ENCODE assay signal across 10 mouse cellular contexts in the genomic region with DNA sequence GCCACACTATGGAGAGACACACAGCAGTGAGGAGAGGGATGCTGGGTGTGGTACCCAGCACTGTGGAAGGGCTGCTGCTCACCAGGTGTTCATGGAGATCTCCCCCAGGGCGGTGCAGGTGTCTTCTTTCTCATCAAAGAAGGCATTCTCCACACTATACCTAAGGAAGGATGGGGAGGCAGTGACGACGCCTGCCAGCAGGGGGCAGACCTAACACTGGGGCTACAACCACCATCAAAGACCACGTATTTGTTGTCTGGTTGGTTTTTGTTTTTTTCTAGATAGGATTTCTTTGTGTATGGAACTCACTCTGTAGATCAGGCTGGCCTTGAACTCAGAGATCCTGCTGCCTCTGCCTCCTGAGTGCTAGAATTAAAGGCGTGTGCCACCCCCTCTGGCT. TPM values are rescaled to one million over a fixed set of nuclear protein-coding genes. Genes with fewer than 3 reads are reported as not detected.
DNase-seq lines count a peak whose midpoint lies in the region; TF ChIP-seq lines count a peak whose summit lies in the region.
"Had no signal": no experiment of that assay in that cellular context is flagged by ENCODE, and none has a peak within 500 bp of the region (broad histone marks: within the 10 kb centered on the region; RNA-seq: fewer than 3 reads in every experiment).

No protein-coding gene starts in this region.

- H3K27ac ChIP-seq in heart, adult 2 months, result no peak overlapping the region
- no peak overlapping the region for H3K27ac ChIP-seq in heart, embryonic 10.5 days
- no peak overlapping the region for H3K27ac ChIP-seq in embryonic facial prominence, embryonic 10.5 days (replicated peaks)
- H3K27ac ChIP-seq in limb, embryonic 10.5 days, result no peak overlapping the region
- H3K27ac ChIP-seq in small intestine, adult 2 months (ENCODE audit: insufficient read depth, low read depth, low read length), result no peak overlapping the region
- H3K27ac ChIP-seq: embryonic facial prominence, embryonic 12.5 days; limb, embryonic 12.5 days had no signal

- H3K4me1 ChIP-seq in heart, adult 2 months (ENCODE audit: control insufficient read depth, insufficient read depth, low read length), result no peaks in the 10 kb centered on the region
- H3K4me1 ChIP-seq in heart, embryonic 10.5 days, result peaks cover 6% of the 10 kb centered on the region
- peaks cover 5% of the 10 kb centered on the region for H3K4me1 ChIP-seq in embryonic facial prominence, embryonic 10.5 days
- peaks cover 4% of the 10 kb centered on the region for H3K4me1 ChIP-seq in limb, embryonic 10.5 days
- H3K4me1 ChIP-seq in small intestine, adult 2 months (ENCODE audit: control insufficient read depth, insufficient read depth, insufficient read length, low read length), result peaks cover 15% of the 10 kb centered on the region

- no peak overlapping the region for H3K4me3 ChIP-seq in heart, adult 2 months
- no peak overlapping the region for H3K4me3 ChIP-seq in heart, embryonic 10.5 days
- no peak overlapping the region for H3K4me3 ChIP-seq in embryonic facial prominence, embryonic 10.5 days
- H3K4me3 ChIP-seq in limb, embryonic 10.5 days, result no peak overlapping the region
- H3K4me3 ChIP-seq in small intestine, adult 2 months (ENCODE audit: low read depth, low read length), result no peak overlapping the region
- H3K4me3 ChIP-seq: embryonic facial prominence, embryonic 12.5 days; limb, embryonic 12.5 days had no signal

- 45% methylated on average over 5 of the region's 5 CpGs for WGBS in heart, adult 2 months
- WGBS in heart, embryonic 10.5 days, result 54% methylated on average over 5 of the region's 5 CpGs
- WGBS in embryonic facial prominence, embryonic 10.5 days, result 52% methylated on average over 5 of the region's 5 CpGs
- WGBS in limb, embryonic 10.5 days, result 61% methylated on average over 5 of the region's 5 CpGs
- 32% methylated on average over 5 of the region's 5 CpGs for whole genome bisulfite sequencing in small intestine, adult 2 months

- H3K9me3 ChIP-seq in heart, embryonic 10.5 days, result no peaks in the 10 kb centered on the region
- no peaks in the 10 kb centered on the region for H3K9me3 ChIP-seq in embryonic facial prominence, embryonic 10.5 days
- H3K9me3 ChIP-seq in limb, embryonic 10.5 days (replicated peaks), result no peaks in the 10 kb centered on the region
- H3K9me3 ChIP-seq: embryonic facial prominence, embryonic 12.5 days; limb, embryonic 12.5 days had no signal

- TF ChIP-seq POLR2A in heart, adult 2 months (IDR thresholded peaks at IDR 0.05; ENCODE audit: insufficient read depth, low read depth, low read length), result no peak
- TF ChIP-seq POLR2A in small intestine, adult 2 months (IDR thresholded peaks at IDR 0.05; ENCODE audit: low read depth, low read length), result no peak

- DNase-seq in heart, adult 2 months, result peak; percentile 40 to 77
- DNase-seq in heart, embryonic 10.5 days (ENCODE audit: low spot score), result no peak
- peak; percentile 53 for DNase-seq in urinary bladder, postnatal 25 days (ENCODE audit: low spot score)
- DNase-seq in urinary bladder, adult 2 months (ENCODE audit: low spot score), result no peak
- DNase-seq in embryonic facial prominence, embryonic 10.5 days (ENCODE audit: low spot score), result peak; percentile 55
- peak; percentile 49 for DNase-seq in limb, embryonic 10.5 days (ENCODE audit: low spot score)
- DNase-seq in c-Kit-positive CD71-positive TER-119-positive erythroid progenitor cells, embryonic 14.5 days (ENCODE audit: low spot score), result no peak

- no peaks in the 10 kb centered on the region for H3K79me2 ChIP-seq in heart, adult 2 months (replicated peaks; ENCODE audit: control insufficient read depth, insufficient read depth, low read length)

- H3K9ac ChIP-seq in heart, adult 2 months (ENCODE audit: low read depth, low read length), result no peak overlapping the region
- H3K9ac ChIP-seq: embryonic facial prominence, embryonic 12.5 days; limb, embryonic 12.5 days had no signal

- no peaks in the 10 kb centered on the region for H3K36me3 ChIP-seq in heart, adult 2 months (ENCODE audit: control insufficient read depth, insufficient read depth, low read length)
- peaks cover 100% of the 10 kb centered on the region for H3K36me3 ChIP-seq in heart, embryonic 10.5 days
- peaks cover 100% of the 10 kb centered on the region for H3K36me3 ChIP-seq in embryonic facial prominence, embryonic 10.5 days (replicated peaks)
- peaks cover 100% of the 10 kb centered on the region for H3K36me3 ChIP-seq in limb, embryonic 10.5 days
- H3K36me3 ChIP-seq in small intestine, adult 2 months (ENCODE audit: control insufficient read depth, insufficient read depth, low read length), result peaks cover 51% of the 10 kb centered on the region

- intact Hi-C loops in heart, adult 2 months (cut with DNase I), result loop anchor here (2.0 kb wide), 1 partner anchor 115 kb away; the partner anchor contains the start of genes Dhrs1 and Nop9

- no peak; the same call in 1 of the 2 replicates for TF ChIP-seq EP300 in heart, adult 2 months (IDR thresholded peaks at IDR 0.05; ENCODE audit: insufficient read depth, low read depth, low read length)

- no peaks in the 10 kb centered on the region for H3K27me3 ChIP-seq in heart, adult 2 months (ENCODE audit: control insufficient read depth, insufficient read depth, low read length)
- no peaks in the 10 kb centered on the region for H3K27me3 ChIP-seq in heart, embryonic 10.5 days (ENCODE audit: insufficient read depth, poor library complexity, severe bottlenecking)
- H3K27me3 ChIP-seq in embryonic facial prominence, embryonic 10.5 days (replicated peaks; ENCODE audit: low read depth, poor library complexity, severe bottlenecking), result no peaks in the 10 kb centered on the region
- H3K27me3 ChIP-seq in limb, embryonic 10.5 days (ENCODE audit: low read depth, poor library complexity, severe bottlenecking), result no peaks in the 10 kb centered on the region
- H3K27me3 ChIP-seq in small intestine, adult 2 months (ENCODE audit: control insufficient read depth, insufficient read depth, low read length), result no peaks in the 10 kb centered on the region
- H3K27me3 ChIP-seq: embryonic facial prominence, embryonic 12.5 days; limb, embryonic 12.5 days had no signal

- TF ChIP-seq CTCF in heart, adult 2 months (IDR thresholded peaks at IDR 0.05), result peak; percentile 95
- TF ChIP-seq CTCF in small intestine, adult 2 months (IDR thresholded peaks at IDR 0.05; ENCODE audit: extremely low read depth, insufficient read length, insufficient replicate concordance, low read depth, low read length), result peak; percentile 73; the same call in 1 of the 2 replicates

RNA-seq across cellular contexts. Expression of gene Ipo4, which starts 6.4 kb away (rescaled TPM):
- total RNA-seq in heart, adult 2 months (2021), result 10 to 100 TPM; 51.3 to 64.1 TPM
- 68.2 and 68.9 TPM in 2 replicates for polyA plus RNA-seq in heart, adult 2 months (2012; rRNA removed)
- polyA plus RNA-seq in heart, embryonic 10.5 days (2016; fragmentation: Nextera tagmentation; extraction: Ambion mirVana), result 103 and 108 TPM in 2 replicates
- polyA plus RNA-seq in urinary bladder, adult 2 months (2012; rRNA removed), result 79.9 and 83.8 TPM in 2 replicates
- polyA plus RNA-seq in embryonic facial prominence, embryonic 10.5 days (2016; fragmentation: Nextera tagmentation; extraction: Ambion mirVana), result 118 and 126 TPM in 2 replicates
- polyA plus RNA-seq in limb, embryonic 10.5 days (2016; fragmentation: Nextera tagmentation; extraction: Ambion mirVana), result 134 and 152 TPM in 2 replicates
- 35.4 and 37.2 TPM in 2 replicates for polyA plus RNA-seq in small intestine, adult 2 months (2012; rRNA removed)

RNA-seq across cellular contexts. Expression of gene Gm49378, which starts 8.4 kb away (rescaled TPM):
- total RNA-seq in heart, adult 2 months (2021), result 1 to 10 TPM; 2.5 to 3.8 TPM
- polyA plus RNA-seq in heart, adult 2 months (2012; rRNA removed), result 3.5 and 5.0 TPM in 2 replicates
- polyA plus RNA-seq in heart, embryonic 10.5 days (2016; fragmentation: Nextera tagmentation; extraction: Ambion mirVana), result 2.3 and 3.1 TPM in 2 replicates
- polyA plus RNA-seq in urinary bladder, adult 2 months (2012; rRNA removed), result 0.89 and 1.7 TPM in 2 replicates
- polyA plus RNA-seq in embryonic facial prominence, embryonic 10.5 days (2016; fragmentation: Nextera tagmentation; extraction: Ambion mirVana), result 0.89 and 1.4 TPM in 2 replicates
- polyA plus RNA-seq in limb, embryonic 10.5 days (2016; fragmentation: Nextera tagmentation; extraction: Ambion mirVana), result 1.1 and 2.2 TPM in 2 replicates
- polyA plus RNA-seq in small intestine, adult 2 months (2012; rRNA removed), result 8.6 and 9.3 TPM in 2 replicates

RNA-seq across cellular contexts. Expression of gene Rec8, which starts 11.5 kb away (rescaled TPM):
- total RNA-seq in heart, adult 2 months (2021), result under 1 TPM in 1 of 2 experiments, not detected in 1; 0.32 TPM
- polyA plus RNA-seq in heart, adult 2 months (2012; rRNA removed), result 0.12 and 0.29 TPM in 2 replicates
- 13.7 and 17.6 TPM in 2 replicates for polyA plus RNA-seq in heart, embryonic 10.5 days (2016; fragmentation: Nextera tagmentation; extraction: Ambion mirVana)
- polyA plus RNA-seq in urinary bladder, adult 2 months (2012; rRNA removed), result 2.8 and 3.3 TPM in 2 replicates
- polyA plus RNA-seq in embryonic facial prominence, embryonic 10.5 days (2016; fragmentation: Nextera tagmentation; extraction: Ambion mirVana), result 6.5 and 7.1 TPM in 2 replicates
- 6.1 and 12.1 TPM in 2 replicates for polyA plus RNA-seq in limb, embryonic 10.5 days (2016; fragmentation: Nextera tagmentation; extraction: Ambion mirVana)
- 8.7 and 19.2 TPM in 2 replicates for polyA plus RNA-seq in small intestine, adult 2 months (2012; rRNA removed)

RNA-seq across cellular contexts. Expression of gene Tm9sf1, which starts 14.3 kb away (rescaled TPM):
- 10 to 100 TPM; 39.4 to 40.6 TPM for total RNA-seq in heart, adult 2 months (2021)
- 50.6 and 63.0 TPM in 2 replicates for polyA plus RNA-seq in heart, adult 2 months (2012; rRNA removed)
- 91.6 and 96.4 TPM in 2 replicates for polyA plus RNA-seq in heart, embryonic 10.5 days (2016; fragmentation: Nextera tagmentation; extraction: Ambion mirVana)
- polyA plus RNA-seq in urinary bladder, adult 2 months (2012; rRNA removed), result 46.6 and 47.0 TPM in 2 replicates
- polyA plus RNA-seq in embryonic facial prominence, embryonic 10.5 days (2016; fragmentation: Nextera tagmentation; extraction: Ambion mirVana), result 78.3 and 79.3 TPM in 2 replicates
- 80.6 and 92.0 TPM in 2 replicates for polyA plus RNA-seq in limb, embryonic 10.5 days (2016; fragmentation: Nextera tagmentation; extraction: Ambion mirVana)
- polyA plus RNA-seq in small intestine, adult 2 months (2012; rRNA removed), result 58.8 and 104 TPM in 2 replicates

RNA-seq across cellular contexts. Expression of gene Tssk4, which starts 20.7 kb away (rescaled TPM):
- total RNA-seq in heart, adult 2 months (2021), result under 1 TPM; 0.34 to 0.47 TPM
- polyA plus RNA-seq in heart, adult 2 months (2012; rRNA removed), result 0.55 and 0.61 TPM in 2 replicates
- 0.27 and 0.57 TPM in 2 replicates for polyA plus RNA-seq in heart, embryonic 10.5 days (2016; fragmentation: Nextera tagmentation; extraction: Ambion mirVana)
- 1.1 and 1.4 TPM in 2 replicates for polyA plus RNA-seq in urinary bladder, adult 2 months (2012; rRNA removed)
- 0.74 and 0.82 TPM in 2 replicates for polyA plus RNA-seq in embryonic facial prominence, embryonic 10.5 days (2016; fragmentation: Nextera tagmentation; extraction: Ambion mirVana)
- 0.60 and 0.61 TPM in 2 replicates for polyA plus RNA-seq in limb, embryonic 10.5 days (2016; fragmentation: Nextera tagmentation; extraction: Ambion mirVana)
- polyA plus RNA-seq in small intestine, adult 2 months (2012; rRNA removed), result 0.56 and 1.1 TPM in 2 replicates

Comparison
In these comparisons a context has a peak if more than half of its experiments do, and no peak if none do; other contexts are left out.
1. DNase-seq: peak in heart, adult 2 months (2 of 2), urinary bladder, postnatal 25 days (single experiment), embryonic facial prominence, embryonic 10.5 days (single experiment) and limb, embryonic 10.5 days (single experiment); none in heart, embryonic 10.5 days (single experiment), urinary bladder, adult 2 months (single experiment) and c-Kit-positive CD71-positive TER-119-positive erythroid progenitor cells, embryonic 14.5 days (single experiment).